Mouse (Mus musculus) bone marrow macrophage, adult 2 months (primary cell): ENCODE data around the gene 2310022A10Rik.

Experiments
- CTCF ChIP-seq: IDR thresholded peaks from 2 replicates; pipeline ENCODE4 v1.5.1; 2012; ENCODE audit warnings: low read depth, mild to moderate bottlenecking, low read length, moderate library complexity
- POLR2A ChIP-seq: IDR thresholded peaks from 2 replicates; pipeline ENCODE4 v1.6.1; 2012; ENCODE audit warnings: mild to moderate bottlenecking, low read depth, low read length, borderline replicate concordance

DNA sequence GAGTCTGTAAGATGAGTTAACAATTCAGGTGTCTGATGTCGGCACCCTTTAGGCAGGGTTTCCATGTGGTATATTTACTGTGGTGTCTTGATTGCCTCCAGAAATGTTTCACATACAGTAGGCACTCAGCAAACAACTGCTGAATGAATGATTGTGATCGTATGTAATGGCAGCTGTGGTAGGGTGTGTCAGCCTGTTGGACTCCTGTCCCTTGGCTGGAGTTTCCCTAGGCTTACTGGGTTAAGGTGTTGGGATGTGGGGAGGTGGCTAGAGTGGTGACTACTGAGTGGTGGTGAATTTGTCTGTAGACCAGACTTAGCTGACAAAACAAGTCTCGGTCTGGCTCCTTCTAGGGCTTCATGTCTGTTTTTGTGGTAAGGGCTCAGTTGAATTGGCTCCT is 57.3 kb downstream of the 2310022A10Rik start:
- TF ChIP-seq CTCF = no peak
- no peak for TF ChIP-seq POLR2A
